Mouse (Mus musculus): ENCODE data around the gene Cdipt. TPM values are rescaled to one million over a fixed set of nuclear protein-coding genes. Genes with fewer than 3 reads are reported as not detected.

Gene Cdipt
- polyA plus RNA-seq, 1 experiment from 2014 or later = 89.3 TPM

DNA sequence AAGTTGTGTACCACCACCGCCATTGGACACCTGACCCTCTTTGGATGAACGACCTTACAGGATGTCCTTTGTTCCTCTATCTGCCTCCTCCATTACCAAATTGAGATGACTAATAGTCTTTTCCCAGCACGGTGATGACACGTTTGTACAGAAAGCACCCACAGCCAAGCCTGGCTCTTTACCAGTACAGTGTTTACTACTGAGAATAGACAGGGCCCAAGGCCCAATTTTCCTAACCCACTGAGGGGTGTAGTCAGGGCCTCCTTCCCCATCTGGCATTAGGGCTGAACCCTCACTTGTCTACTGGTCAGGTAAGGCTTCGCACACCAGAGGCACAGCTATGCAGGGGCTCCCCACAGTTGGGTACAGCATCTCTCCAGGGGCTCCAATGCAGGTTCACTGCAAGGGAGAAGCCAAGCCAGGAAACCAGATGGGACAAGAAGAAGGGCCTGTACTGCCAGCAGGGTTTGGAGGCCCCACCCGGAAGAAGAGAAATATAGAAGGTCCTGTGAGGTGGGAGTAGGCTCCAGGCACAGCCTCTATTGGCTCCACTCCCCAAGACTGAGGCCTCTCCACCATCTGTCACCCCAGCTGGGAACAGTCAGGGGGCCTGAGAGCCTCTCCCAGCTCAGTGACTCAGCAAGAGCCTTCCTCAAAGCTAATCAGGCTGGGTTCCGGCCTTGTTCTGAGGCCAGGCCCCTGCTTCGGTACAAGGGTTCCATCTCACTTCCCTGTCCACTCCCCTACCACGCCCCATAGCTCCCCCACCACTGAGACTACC, 32.7 kb downstream of the Cdipt start:
- peaks cover 27% of the 10 kb centered on the region for H3K4me1 ChIP-seq
- H3K4me3 ChIP-seq = no peak overlapping the region
- no peaks in the 10 kb centered on the region for H3K9me3 ChIP-seq
- peak; percentile 93 for DNase-seq (ENCODE audit: low spot score)
- H3K27me3 ChIP-seq (ENCODE audit: insufficient read depth, poor library complexity, severe bottlenecking) = no peaks in the 10 kb centered on the region
- 36% methylated on average over 9 of the region's 9 CpGs for WGBS
- peak overlapping the region; percentile 57 for H3K27ac ChIP-seq
- H3K36me3 ChIP-seq = peaks cover 12% of the 10 kb centered on the region

DNA sequence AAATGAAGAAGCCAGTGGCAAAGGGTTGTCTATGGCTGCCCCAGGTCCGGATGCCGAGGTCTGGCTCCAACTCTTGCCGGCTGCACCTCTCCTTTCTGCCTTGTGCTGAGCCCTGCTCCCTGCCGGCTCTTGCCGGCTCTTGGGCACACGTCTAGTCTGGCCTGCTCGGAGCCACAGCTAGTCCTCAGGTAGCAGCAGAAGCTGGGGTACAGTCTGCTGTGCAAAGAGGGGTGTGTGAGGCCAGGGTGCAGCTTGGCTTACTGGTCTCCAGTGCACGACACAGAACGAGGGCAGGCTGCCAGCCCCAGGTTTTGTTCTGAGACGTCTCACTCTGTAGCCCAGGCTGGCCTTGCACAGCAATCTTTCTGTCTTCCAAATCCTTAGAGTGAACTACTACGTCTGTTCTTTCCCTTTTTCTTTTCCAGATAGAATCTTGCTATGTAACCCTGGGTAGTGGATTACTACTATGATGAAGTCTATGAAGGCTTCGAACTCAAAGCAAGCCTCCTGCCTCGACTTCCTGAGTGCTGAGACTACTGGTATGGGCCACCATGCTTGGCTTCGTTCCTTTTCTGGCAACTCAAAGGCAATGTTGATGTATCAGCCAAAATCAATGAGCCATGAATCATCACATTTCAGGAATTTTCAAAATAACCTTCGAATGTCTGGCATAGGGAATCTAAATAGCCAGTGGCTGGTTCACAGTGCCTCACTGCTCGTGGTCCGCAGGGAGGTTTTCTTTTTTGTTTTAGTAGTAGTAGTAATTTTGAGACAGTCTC, 33.8 kb downstream of the Cdipt start:
- peak overlapping the region; percentile 57 for H3K27ac ChIP-seq
- WGBS = 82% methylated on average over 17 of the region's 17 CpGs

DNA sequence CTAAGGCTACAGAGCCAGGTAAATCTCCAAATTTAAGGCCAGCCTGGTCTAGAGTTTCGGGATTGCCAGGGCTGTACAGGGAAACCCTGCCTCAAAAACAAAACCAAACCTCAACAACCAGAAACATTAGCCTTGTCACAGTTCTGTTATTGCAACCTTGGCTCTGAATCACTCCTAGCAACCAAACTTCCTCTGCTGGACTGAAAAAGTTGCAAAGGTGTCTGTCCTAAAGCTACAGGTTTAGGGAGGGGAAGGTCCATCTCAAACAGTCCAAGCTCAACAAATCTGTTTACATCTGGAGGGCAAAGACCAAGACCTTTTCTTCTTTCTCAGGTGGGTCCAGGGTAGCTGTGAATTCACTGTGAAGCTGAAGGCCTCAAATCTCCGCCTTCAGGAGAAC, 35.3 kb downstream of the Cdipt start:
- no peak overlapping the region for H3K4me3 ChIP-seq
- H3K27ac ChIP-seq = no peak overlapping the region
- 94% methylated on average over 2 of the region's 2 CpGs for WGBS
- H3K27me3 ChIP-seq (ENCODE audit: insufficient read depth, poor library complexity, severe bottlenecking) = no peaks in the 10 kb centered on the region
- H3K36me3 ChIP-seq = peaks cover 33% of the 10 kb centered on the region
- no peaks in the 10 kb centered on the region for H3K9me3 ChIP-seq
- no peak for DNase-seq (ENCODE audit: low spot score)
- peaks cover 49% of the 10 kb centered on the region for H3K4me1 ChIP-seq

More for the DNA sequence above, 33.8 kb downstream of the Cdipt start:
- no peak overlapping the region for H3K4me3 ChIP-seq
- H3K36me3 ChIP-seq = peaks cover 21% of the 10 kb centered on the region
- no peaks in the 10 kb centered on the region for H3K9me3 ChIP-seq
- DNase-seq (ENCODE audit: low spot score) = no peak
- no peaks in the 10 kb centered on the region for H3K27me3 ChIP-seq (ENCODE audit: insufficient read depth, poor library complexity, severe bottlenecking)
- peaks cover 37% of the 10 kb centered on the region for H3K4me1 ChIP-seq

DNA sequence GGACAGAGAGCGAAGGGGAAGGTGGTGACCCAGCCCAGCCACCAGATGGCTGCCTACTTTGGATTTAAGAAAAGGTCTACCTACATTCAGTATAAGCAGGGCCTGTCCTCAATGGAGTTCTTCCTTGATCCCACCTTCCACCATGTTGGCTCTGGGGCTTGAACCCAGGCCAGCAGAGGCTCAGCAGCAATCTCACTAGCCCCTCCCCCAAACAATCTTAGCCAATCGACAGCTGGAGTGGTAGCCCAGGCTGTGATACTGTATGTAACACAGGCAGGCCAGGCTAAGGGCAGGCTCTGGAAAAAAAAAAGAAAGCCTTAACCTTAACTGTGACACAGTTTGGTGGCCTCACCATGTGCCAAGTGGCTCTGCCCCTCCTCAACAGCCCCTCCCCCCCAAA, 36.0 kb downstream of the Cdipt start:
- no peak overlapping the region for H3K4me3 ChIP-seq
- H3K36me3 ChIP-seq = peaks cover 33% of the 10 kb centered on the region
- no peak for DNase-seq (ENCODE audit: low spot score)
- no peaks in the 10 kb centered on the region for H3K27me3 ChIP-seq (ENCODE audit: insufficient read depth, poor library complexity, severe bottlenecking)
- H3K9me3 ChIP-seq = no peaks in the 10 kb centered on the region
- H3K4me1 ChIP-seq = peaks cover 48% of the 10 kb centered on the region
- no peak overlapping the region for H3K27ac ChIP-seq
- WGBS = 76% methylated on average over 2 of the region's 2 CpGs

DNA sequence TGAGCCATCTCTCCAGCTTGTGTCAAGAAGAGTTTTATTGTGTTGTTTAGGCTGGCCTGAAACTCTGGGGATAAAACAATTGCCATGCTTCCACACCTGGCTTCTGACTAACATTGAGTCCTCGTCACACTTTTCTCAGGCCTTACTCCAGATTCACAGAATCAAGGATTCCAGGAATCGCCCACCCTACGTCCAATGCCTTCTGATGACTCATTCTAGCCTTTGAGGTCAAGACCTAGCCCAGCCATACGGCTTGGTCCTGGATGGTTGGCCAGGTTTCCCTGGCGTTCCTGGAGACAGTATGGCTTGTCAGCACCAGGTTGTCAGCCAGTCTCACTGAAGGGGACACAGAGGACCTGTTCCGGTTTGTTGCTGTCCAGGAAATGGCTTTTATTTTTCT, 36.7 kb downstream of the Cdipt start:
- Histone ChIP-seq H3K4me1 (peaks cover 51% of the 10 kb centered on the region), H3K4me3 (no peak overlapping the region), H3K27ac (no peak overlapping the region), H3K36me3 (peaks cover 33% of the 10 kb centered on the region), H3K9me3 (no peaks in the 10 kb centered on the region), H3K27me3 (ENCODE audit: insufficient read depth, poor library complexity, severe bottlenecking) (no peaks in the 10 kb centered on the region)
- 72% methylated on average over 6 of the region's 6 CpGs for WGBS
- DNase-seq (ENCODE audit: low spot score) = no peak

DNA sequence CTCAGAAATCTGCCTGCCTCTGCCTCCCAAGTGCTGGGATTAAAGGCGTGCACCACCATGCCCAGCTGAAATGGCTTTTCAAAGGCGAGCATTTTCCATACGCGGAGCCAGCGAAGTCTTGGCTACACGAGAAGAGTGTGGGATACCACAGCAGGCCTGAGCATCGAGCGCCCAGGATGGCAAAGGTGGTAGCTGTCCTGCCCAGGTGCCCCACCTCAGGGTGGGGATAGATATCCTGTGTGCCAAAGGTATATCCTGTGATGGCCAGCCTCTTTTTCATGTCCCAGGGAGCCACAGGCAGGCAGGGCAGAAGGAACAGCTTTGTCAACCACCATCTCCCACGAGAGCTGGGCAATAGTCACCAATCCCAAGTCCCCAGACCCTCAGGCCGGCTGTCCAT, 37.1 kb downstream of the Cdipt start:
- no peak overlapping the region for H3K4me3 ChIP-seq
- H3K4me1 ChIP-seq = peaks cover 55% of the 10 kb centered on the region
- DNase-seq (ENCODE audit: low spot score) = no peak
- H3K27ac ChIP-seq = no peak overlapping the region
- no peaks in the 10 kb centered on the region for H3K9me3 ChIP-seq
- no peaks in the 10 kb centered on the region for H3K27me3 ChIP-seq (ENCODE audit: insufficient read depth, poor library complexity, severe bottlenecking)
- H3K36me3 ChIP-seq = peaks cover 33% of the 10 kb centered on the region
- 93% methylated on average over 10 of the region's 10 CpGs for WGBS

DNA sequence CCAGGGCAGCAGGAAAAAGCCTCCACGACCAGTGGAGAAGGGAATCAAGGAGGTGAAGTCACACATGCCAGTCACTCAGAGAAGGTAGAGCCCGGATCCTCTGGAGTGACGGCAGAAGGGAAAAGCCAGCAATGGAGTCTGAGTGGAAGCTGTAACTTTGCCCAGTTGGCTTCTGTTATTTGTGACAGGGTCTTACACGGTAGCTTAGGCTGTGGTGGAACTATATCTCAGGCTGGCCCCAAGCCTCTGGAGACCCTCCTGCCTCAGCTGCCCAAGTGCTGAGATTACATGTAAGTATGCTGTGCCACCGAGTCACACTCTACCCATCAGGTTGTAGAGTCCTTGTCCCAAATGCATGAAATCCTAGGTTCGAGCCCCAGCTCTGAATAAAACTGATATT, 37.7 kb downstream of the Cdipt start:
- Histone ChIP-seq H3K4me1 (peaks cover 57% of the 10 kb centered on the region), H3K27ac (no peak overlapping the region), H3K9me3 (no peaks in the 10 kb centered on the region), H3K27me3 (ENCODE audit: insufficient read depth, poor library complexity, severe bottlenecking) (no peaks in the 10 kb centered on the region), H3K36me3 (peaks cover 33% of the 10 kb centered on the region), H3K4me3 (peak overlapping the region; percentile 55; the same call in 1 of the 2 replicates)
- no peak for DNase-seq (ENCODE audit: low spot score)
- WGBS = 93% methylated on average over 6 of the region's 6 CpGs

DNA sequence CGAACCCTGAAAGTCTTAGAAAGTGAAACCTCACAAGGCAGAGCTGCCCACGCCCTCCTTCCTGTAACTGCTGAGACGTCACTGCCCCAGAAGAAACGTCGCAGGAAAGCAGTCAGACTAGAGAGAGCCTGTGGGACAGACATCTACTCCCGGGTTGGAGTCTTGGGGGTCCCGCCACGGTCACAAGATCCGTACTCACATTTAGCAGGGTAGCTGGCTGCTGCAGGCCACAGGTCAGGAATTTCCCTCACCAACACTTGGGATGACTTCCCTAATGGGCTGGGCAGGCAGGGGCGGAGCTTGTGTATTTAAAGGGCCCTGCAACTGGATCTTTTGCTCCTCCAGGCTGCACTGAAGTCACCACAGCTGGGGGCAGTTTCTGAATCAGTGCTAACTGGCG, 38.6 kb downstream of the Cdipt start, which contains the start of gene Mvp:
Gene Mvp, minus strand, starts transcription at position 302 of the 400 bp plus-strand sequence.
- peak within 1 kb of the TSS; percentile 94 for H3K4me3 ChIP-seq
- no peaks in the 10 kb centered on the region for H3K9me3 ChIP-seq
- H3K27ac ChIP-seq = peak within 1 kb of the TSS; percentile 99
- H3K36me3 ChIP-seq = peaks cover 33% of the 10 kb centered on the region
- H3K4me1 ChIP-seq = peaks cover 58% of the 10 kb centered on the region
- 38% methylated on average over 11 of the region's 11 CpGs for WGBS
- DNase-seq (ENCODE audit: low spot score) = no peak
- H3K27me3 ChIP-seq (ENCODE audit: insufficient read depth, poor library complexity, severe bottlenecking) = no peaks in the 10 kb centered on the region

DNA sequence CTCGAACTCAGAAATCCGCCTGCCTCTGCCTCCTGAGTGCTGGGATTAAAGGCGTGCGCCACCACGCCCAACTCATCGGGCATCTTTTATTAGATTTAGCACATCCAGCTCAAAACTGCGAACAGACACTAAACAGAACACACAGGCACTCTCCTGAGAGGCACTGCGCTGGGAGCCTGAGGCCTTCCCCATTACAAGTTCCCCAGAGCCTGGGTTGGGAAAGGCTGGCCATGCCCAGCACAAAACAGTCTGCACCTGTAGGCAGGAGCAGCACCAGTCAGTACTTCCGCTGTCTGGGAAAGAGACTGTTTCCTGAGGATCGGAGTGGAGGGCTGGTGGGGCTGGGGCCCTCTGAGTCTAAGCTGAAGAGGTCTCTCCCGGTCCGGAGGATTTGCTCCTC, 39.3 kb downstream of the Cdipt start:
- Histone ChIP-seq H3K27ac (0 out of 2 replicates have a peak overlapping the region, but pooled peaks have one; percentile 99), H3K4me3 (peak overlapping the region; percentile 94; the same call in 1 of the 2 replicates), H3K36me3 (peaks cover 33% of the 10 kb centered on the region), H3K9me3 (no peaks in the 10 kb centered on the region), H3K4me1 (peaks cover 63% of the 10 kb centered on the region), H3K27me3 (ENCODE audit: insufficient read depth, poor library complexity, severe bottlenecking) (no peaks in the 10 kb centered on the region)
- WGBS = 91% methylated on average over 12 of the region's 12 CpGs
- DNase-seq (ENCODE audit: low spot score) = no peak

DNA sequence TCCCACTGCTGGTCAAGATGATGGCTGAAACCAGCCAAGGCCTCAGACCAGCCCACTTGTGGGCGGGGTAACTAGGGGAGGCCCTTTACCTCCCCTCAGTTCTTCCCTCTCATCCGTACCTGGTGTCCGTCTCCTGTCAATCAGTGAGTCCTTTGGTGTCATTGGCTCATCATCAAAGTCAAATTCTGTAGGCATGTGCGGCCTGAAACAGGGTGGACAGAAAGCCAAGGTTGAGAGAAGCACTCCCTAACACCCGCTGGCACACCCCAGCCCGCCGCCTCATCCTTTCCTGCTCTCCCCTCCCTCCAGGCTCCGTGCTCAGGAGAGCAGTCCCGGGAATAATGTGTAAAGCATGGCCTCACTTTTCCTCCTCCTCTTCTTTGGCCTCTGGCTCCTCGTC, 40.4 kb downstream of the Cdipt start:
- Histone ChIP-seq H3K27me3 (ENCODE audit: insufficient read depth, poor library complexity, severe bottlenecking) (no peaks in the 10 kb centered on the region), H3K36me3 (peaks cover 33% of the 10 kb centered on the region), H3K27ac (peak overlapping the region; percentile 99), H3K9me3 (no peaks in the 10 kb centered on the region), H3K4me1 (peaks cover 74% of the 10 kb centered on the region), H3K4me3 (peak overlapping the region; percentile 94)
- peak; percentile 92 for DNase-seq (ENCODE audit: low spot score)
- 1% methylated on average over 10 of the region's 10 CpGs for WGBS

DNA sequence TGATC, 40.6 kb downstream of the Cdipt start, which contains the start of gene Pagr1b:
Gene Pagr1b, minus strand, starts transcription at position 4 of the 5 bp plus-strand sequence.
- H3K4me1 ChIP-seq = peaks cover 76% of the 10 kb centered on the region

DNA sequence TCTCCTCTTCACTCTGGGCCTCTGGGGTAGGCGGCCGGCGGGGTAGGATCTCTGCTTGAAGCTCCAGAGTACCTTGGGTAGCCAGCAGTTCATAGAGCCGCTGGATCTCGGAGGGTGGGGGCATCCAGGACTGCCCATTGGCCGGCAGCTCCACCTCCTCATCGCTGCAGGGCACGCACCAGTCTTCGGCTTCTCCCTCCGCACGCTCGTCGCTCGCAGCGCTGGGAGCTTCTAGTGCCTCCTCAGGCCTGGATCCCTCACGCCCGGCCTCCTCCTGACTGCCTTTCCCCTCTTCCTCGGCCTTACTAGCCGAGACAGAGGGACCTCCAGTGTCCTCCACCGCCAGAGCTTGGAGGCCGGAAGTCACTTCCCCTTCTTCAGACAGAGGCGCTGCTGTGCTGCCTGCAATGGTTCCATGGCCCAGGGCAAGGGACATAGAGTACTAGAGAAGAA, 40.8 kb downstream of the Cdipt start:
- DNase-seq (ENCODE audit: low spot score) = peak; percentile 90
- peaks cover 78% of the 10 kb centered on the region for H3K4me1 ChIP-seq
- under 1% methylated on average over 22 of the region's 22 CpGs for WGBS
- H3K9me3 ChIP-seq = no peaks in the 10 kb centered on the region
- H3K4me3 ChIP-seq = peak overlapping the region; percentile 94
- H3K27me3 ChIP-seq (ENCODE audit: insufficient read depth, poor library complexity, severe bottlenecking) = no peaks in the 10 kb centered on the region
- H3K36me3 ChIP-seq = peaks cover 33% of the 10 kb centered on the region
- H3K27ac ChIP-seq = peak overlapping the region; percentile 99

More for the DNA sequence above, 40.6 kb downstream of the Cdipt start, which contains the start of gene Pagr1b:
- peaks cover 33% of the 10 kb centered on the region for H3K36me3 ChIP-seq
- no peaks in the 10 kb centered on the region for H3K9me3 ChIP-seq
- no peak for DNase-seq (ENCODE audit: low spot score)
- H3K4me3 ChIP-seq = peak within 1 kb of the TSS; percentile 94
- no peaks in the 10 kb centered on the region for H3K27me3 ChIP-seq (ENCODE audit: insufficient read depth, poor library complexity, severe bottlenecking)
- peak within 1 kb of the TSS; percentile 99 for H3K27ac ChIP-seq

All from heart, embryonic 10.5 days (tissue).